Mouse (Mus musculus) testis, postnatal 10 days (tissue): ENCODE data around the gene Dph1.
A peak's percentile ranks its signal among the peaks of the same experiment; 100 is the strongest.

Source experiments
- DNase-seq: peaks from one replicate; pipeline ENCODE4 v3.0.0; 2021; ENCODE audit warnings: low spot score

The Dph1 gene

GRCm38 (mm10) chr11:75190905-75191441 lies at the start of gene Dph1:
Gene Dph1, minus strand, starts transcription at chr11:75191241.
- DNase-seq = no peak

GRCm38 (mm10) chr11:75240158-75240934 lies 49.3 kb upstream of the Dph1 start:
- no peak for DNase-seq

- DNase-seq = peak; percentile 64
These were observed 43.7 kb upstream of the Dph1 start for GRCm38 (mm10) chr11:75234745-75235144.

GRCm38 (mm10) chr11:75232434-75232833 lies 41.4 kb upstream of the Dph1 start:
- no peak for DNase-seq

- peak; percentile 83 for DNase-seq
These were observed 40.7 kb upstream of the Dph1 start for GRCm38 (mm10) chr11:75231756-75232155.

- no peak for DNase-seq
These were observed 39.3 kb upstream of the Dph1 start for GRCm38 (mm10) chr11:75230272-75230760.

GRCm38 (mm10) chr11:75229289-75229688 lies 38.2 kb upstream of the Dph1 start:
- DNase-seq = no peak

GRCm38 (mm10) chr11:75227632-75228031 lies 36.6 kb upstream of the Dph1 start:
- DNase-seq = no peak

- no peak for DNase-seq
These were observed 33.8 kb upstream of the Dph1 start for GRCm38 (mm10) chr11:75224835-75225234.

GRCm38 (mm10) chr11:75224062-75224461 lies 33.0 kb upstream of the Dph1 start:
- no peak for DNase-seq

GRCm38 (mm10) chr11:75220517-75221145 lies 29.6 kb upstream of the Dph1 start:
- DNase-seq = no peak

GRCm38 (mm10) chr11:75220115-75220514 lies 29.1 kb upstream of the Dph1 start:
- peak; percentile 84 for DNase-seq

GRCm38 (mm10) chr11:75214081-75214950 lies 23.3 kb upstream of the Dph1 start:
- DNase-seq = no peak

GRCm38 (mm10) chr11:75213372-75214080 lies 22.5 kb upstream of the Dph1 start:
- DNase-seq = peak; percentile 77

GRCm38 (mm10) chr11:75212876-75213275 lies 21.8 kb upstream of the Dph1 start:
- DNase-seq = no peak

- DNase-seq = no peak
These were observed 21.1 kb upstream of the Dph1 start for GRCm38 (mm10) chr11:75212031-75212667.

GRCm38 (mm10) chr11:75210755-75211154 lies 19.7 kb upstream of the Dph1 start:
- DNase-seq = no peak

- DNase-seq = no peak
These were observed 19.1 kb upstream of the Dph1 start for GRCm38 (mm10) chr11:75210093-75210492.

GRCm38 (mm10) chr11:75209363-75209762 lies 18.3 kb upstream of the Dph1 start:
- no peak for DNase-seq

- no peak for DNase-seq
These were observed 15.3 kb upstream of the Dph1 start for GRCm38 (mm10) chr11:75206347-75206746.

- DNase-seq = no peak
These were observed 13.4 kb upstream of the Dph1 start for GRCm38 (mm10) chr11:75204472-75204871.
